Mouse (Mus musculus): ENCODE data around the gene Dennd5b.

Gene Dennd5b

GRCm38 (mm10) chr6:148946881-148947405 is 154.5 kb downstream of the Dennd5b start:
- no peak for DNase-seq (ENCODE audit: low read depth, low spot score)

- DNase-seq (ENCODE audit: low read depth, low spot score), result peak; percentile 98
Measured at GRCm38 (mm10) chr6:148946409-148946742, 155.1 kb downstream of the Dennd5b start, which contains the start of gene Sinhcaf. Gene Sinhcaf, minus strand, starts transcription at chr6:148946467.

GRCm38 (mm10) chr6:148945509-148946408 is 155.7 kb downstream of the Dennd5b start:
- DNase-seq (ENCODE audit: low read depth, low spot score), result peak; percentile 68

GRCm38 (mm10) chr6:148944767-148945508 is 156.5 kb downstream of the Dennd5b start:
- peak; percentile 68 for DNase-seq (ENCODE audit: low read depth, low spot score)

- peak; percentile 29 for DNase-seq (ENCODE audit: low read depth, low spot score)
Measured at GRCm38 (mm10) chr6:148944344-148944766, 157.1 kb downstream of the Dennd5b start.

GRCm38 (mm10) chr6:148943695-148944094 is 157.8 kb downstream of the Dennd5b start:
- DNase-seq (ENCODE audit: low read depth, low spot score), result peak; percentile 41

- no peak for DNase-seq (ENCODE audit: low read depth, low spot score)
Measured at GRCm38 (mm10) chr6:148942406-148942805, 159.1 kb downstream of the Dennd5b start.

- no peak for DNase-seq (ENCODE audit: low read depth, low spot score)
Measured at GRCm38 (mm10) chr6:148941880-148942279, 159.6 kb downstream of the Dennd5b start.

- DNase-seq (ENCODE audit: low read depth, low spot score), result peak; percentile 72
Measured at GRCm38 (mm10) chr6:148940383-148940782, 161.1 kb downstream of the Dennd5b start.

Data from 3T3-L1 (cell line).